Mouse (Mus musculus): Measurements from ENCODE around the gene Grk1. TPM values are rescaled to one million over a fixed set of nuclear protein-coding genes. Genes with fewer than 3 reads are reported as not detected.

The Grk1 gene
- total RNA-seq, 2 experiments from 2014 or later, result not detected

GRCm38 (mm10) chr8:13430866-13431265, 26.0 kb downstream of the Grk1 start:
- no peak for DNase-seq (ENCODE audit: extremely low spot score in 1 of 2, low spot score in 2 of 2)
- TF ChIP-seq CTCF (IDR thresholded peaks at IDR 0.05), result no peak
- Histone ChIP-seq H3K27ac (no peak overlapping the region), H3K4me3 (no peak overlapping the region)
- intact Hi-C loops (cut with DNase I), result loop anchor here (2.0 kb wide), 1 partner anchor 14 kb away; no protein-coding TSS in a partner anchor

DNA sequence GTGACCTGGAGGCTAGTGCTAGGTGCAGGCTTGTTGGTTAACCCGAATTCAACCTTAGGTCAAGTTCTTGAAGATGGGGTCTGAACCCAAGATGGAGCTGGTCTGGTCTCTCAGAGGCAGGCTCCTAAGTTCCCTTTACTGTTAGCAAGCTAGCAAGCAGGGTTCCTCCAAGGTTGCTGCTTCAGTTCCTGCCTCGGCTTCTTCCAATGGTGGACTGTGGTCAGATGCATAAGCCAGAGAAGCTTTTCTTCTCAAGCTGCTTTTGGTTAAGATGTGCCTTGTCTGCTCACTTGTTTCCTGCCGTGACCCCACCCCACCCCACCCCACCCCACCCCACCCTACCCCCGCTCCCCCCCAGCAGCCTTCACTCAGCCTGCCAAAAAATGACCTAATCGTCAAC, 28.2 kb downstream of the Grk1 start:
- Histone ChIP-seq H3K4me3 (no peak overlapping the region), H3K27ac (no peak overlapping the region)
- TF ChIP-seq CTCF (IDR thresholded peaks at IDR 0.05), result no peak
- DNase-seq (ENCODE audit: extremely low spot score in 1 of 2, low spot score in 2 of 2), result no peak
- intact Hi-C loops (cut with DNase I), result no loop called here

DNA sequence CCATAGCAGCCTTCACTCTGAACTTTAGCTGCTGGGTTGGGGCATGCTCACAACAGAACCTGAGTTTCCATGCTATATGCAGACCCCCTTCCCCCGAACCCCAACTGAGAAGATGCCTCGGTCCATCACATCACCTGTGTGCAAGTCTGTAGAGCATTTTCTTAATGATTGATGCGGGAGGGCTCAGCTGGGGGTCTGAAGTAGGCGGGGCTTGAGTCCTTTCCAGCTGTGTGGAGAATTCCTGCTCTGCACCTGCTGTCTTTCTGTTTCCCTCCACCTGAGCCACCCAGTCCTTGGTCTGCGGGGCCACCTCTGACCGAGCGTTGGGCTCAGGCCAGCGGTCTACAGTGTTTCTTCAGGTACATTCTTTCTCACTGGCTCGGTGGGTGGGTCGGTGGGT, 30.0 kb downstream of the Grk1 start, which contains the start of gene Tmem255b:
Tmem255b (plus strand) TSS at position 301 of the 400 bp plus-strand sequence.
- intact Hi-C loops (cut with DNase I), result no loop called here
- TF ChIP-seq CTCF (IDR thresholded peaks at IDR 0.05), result no peak
- DNase-seq (ENCODE audit: extremely low spot score in 1 of 2, low spot score in 2 of 2), result no peak
- Histone ChIP-seq H3K4me3 (0 out of 2 replicates have a peak within 1 kb of the TSS, but pooled peaks have one; percentile 7), H3K27ac (no peak within 1 kb of the TSS)

DNA sequence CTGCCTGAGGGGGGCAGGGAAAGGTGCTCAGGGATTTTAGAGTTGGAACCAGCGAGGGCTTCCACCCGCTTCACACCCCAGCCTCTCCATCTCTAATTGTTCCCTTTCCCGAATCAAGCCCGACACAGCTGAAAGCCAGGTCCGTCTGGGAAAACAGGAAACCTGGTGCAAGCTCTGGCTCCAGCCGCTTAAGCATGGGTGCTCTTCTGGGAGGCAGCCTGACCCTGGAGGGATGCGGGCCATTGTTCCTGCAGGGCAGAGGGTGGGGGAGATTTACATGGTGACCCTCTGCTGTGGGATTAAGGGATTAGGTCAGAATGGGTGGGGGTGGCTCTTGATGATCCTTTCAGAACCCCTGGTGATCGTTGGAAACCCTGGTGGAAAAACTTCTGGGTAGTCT, 31.2 kb downstream of the Grk1 start:
- no peak for DNase-seq (ENCODE audit: extremely low spot score in 1 of 2, low spot score in 2 of 2)
- intact Hi-C loops (cut with DNase I), result no loop called here
- Histone ChIP-seq H3K4me3 (no peak overlapping the region), H3K27ac (no peak overlapping the region)
- TF ChIP-seq CTCF (IDR thresholded peaks at IDR 0.05), result no peak

DNA sequence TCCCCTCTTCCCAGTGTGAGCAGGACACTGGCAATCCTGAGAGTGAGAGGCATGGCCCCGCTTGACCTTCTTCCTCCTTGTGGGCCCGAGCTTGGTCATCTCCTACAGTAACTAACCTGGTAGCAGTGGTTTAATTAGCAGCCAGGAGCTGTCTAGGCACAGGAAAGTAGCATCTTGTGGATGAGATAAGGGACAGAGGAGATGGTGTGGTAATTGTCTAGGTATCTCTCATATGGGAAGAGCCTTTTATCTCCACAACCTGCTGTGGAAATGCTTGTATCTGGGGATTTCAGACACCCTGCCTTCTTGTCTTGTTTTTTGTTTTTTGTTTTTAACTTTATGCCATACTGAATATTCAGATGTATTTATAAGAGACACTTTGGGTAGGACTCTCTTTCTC, 32.6 kb downstream of the Grk1 start:
- intact Hi-C loops (cut with DNase I), result no loop called here
- no peak for DNase-seq (ENCODE audit: extremely low spot score in 1 of 2, low spot score in 2 of 2)
- no peak overlapping the region for H3K4me3 ChIP-seq
- H3K27ac ChIP-seq, result no peak overlapping the region
- no peak for TF ChIP-seq CTCF (IDR thresholded peaks at IDR 0.05)

- DNase-seq (ENCODE audit: extremely low spot score in 1 of 2, low spot score in 2 of 2), result no peak
- TF ChIP-seq CTCF (IDR thresholded peaks at IDR 0.05), result no peak
- intact Hi-C loops (cut with DNase I), result no loop called here
- Histone ChIP-seq H3K4me3 (no peak overlapping the region), H3K27ac (no peak overlapping the region)
Measured at GRCm38 (mm10) chr8:13442152-13442551, 37.3 kb downstream of the Grk1 start.

DNA sequence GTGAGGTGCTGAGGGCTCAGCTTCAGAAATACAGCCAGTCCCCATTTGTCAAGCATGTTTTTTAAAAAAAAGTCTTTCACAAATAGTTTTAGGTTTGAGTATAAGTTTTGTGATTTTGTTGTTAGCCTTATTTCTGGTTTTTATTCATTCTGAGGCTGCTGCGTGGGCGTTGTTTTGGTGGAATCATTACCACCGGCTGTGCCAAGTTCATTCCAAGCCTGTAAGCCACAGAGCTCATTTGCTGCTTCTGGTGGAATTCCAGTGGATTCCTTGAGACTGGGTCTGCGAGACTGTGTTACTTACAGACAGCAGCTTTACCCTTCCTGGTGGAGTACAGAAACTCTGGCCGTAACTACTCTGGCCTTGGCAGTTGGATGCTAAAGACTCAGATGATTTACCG, 41.6 kb downstream of the Grk1 start:
- DNase-seq (ENCODE audit: extremely low spot score in 1 of 2, low spot score in 2 of 2), result no peak
- H3K27ac ChIP-seq, result no peak overlapping the region
- TF ChIP-seq CTCF (IDR thresholded peaks at IDR 0.05), result no peak
- intact Hi-C loops (cut with DNase I), result no loop called here
- no peak overlapping the region for H3K4me3 ChIP-seq

GRCm38 (mm10) chr8:13448145-13448544, 43.3 kb downstream of the Grk1 start:
- intact Hi-C loops (cut with DNase I), result no loop called here
- Histone ChIP-seq H3K4me3 (no peak overlapping the region), H3K27ac (no peak overlapping the region)
- DNase-seq (ENCODE audit: extremely low spot score in 1 of 2, low spot score in 2 of 2), result no peak
- no peak for TF ChIP-seq CTCF (IDR thresholded peaks at IDR 0.05)

GRCm38 (mm10) chr8:13451747-13452277, 46.9 kb downstream of the Grk1 start:
- no peak for DNase-seq (ENCODE audit: extremely low spot score in 1 of 2, low spot score in 2 of 2)
- no peak for TF ChIP-seq CTCF (IDR thresholded peaks at IDR 0.05)
- H3K27ac ChIP-seq, result no peak overlapping the region
- H3K4me3 ChIP-seq, result no peak overlapping the region
- intact Hi-C loops (cut with DNase I), result no loop called here

DNA sequence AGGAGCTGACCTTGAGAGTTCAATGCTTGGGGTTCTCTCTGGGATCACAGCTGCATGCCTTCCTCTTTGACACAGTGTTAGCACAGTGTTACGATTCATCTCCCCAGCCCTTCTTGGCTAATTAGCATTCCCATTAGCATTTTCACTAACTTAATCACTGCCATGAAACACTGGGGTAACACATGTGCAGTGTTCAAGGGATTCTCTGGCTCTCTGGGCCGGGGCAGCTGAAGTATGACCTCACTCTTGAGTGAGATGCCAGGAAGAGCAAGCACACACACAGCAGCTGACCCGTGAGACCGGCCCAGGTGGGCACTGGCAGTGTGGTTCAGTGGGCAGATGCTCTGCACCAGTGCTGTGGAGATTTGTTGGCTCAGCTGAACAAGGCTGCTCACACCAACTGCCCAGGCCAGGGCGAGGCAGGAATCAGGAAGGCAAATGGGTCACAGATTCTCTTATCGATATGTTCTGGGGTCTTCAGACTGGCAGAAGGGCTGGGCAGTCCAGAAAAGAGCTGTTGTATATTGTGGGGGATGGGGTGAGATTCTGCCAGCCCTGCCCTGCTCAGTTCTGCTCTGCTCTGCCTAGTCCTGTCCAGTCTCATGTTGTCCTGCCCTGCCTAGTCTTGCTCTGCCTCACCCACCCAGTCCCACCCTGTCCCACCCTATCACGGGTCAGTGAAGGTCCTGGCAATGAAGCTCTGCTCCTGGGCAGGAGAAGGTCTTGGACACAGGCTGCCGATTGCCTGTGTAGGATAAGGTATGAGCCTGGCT, 49.6 kb downstream of the Grk1 start:
- intact Hi-C loops (cut with DNase I), result loop anchor here (5.0 kb wide), 1 partner anchor 93 kb away; no protein-coding TSS in a partner anchor
- no peak overlapping the region for H3K27ac ChIP-seq
- DNase-seq (ENCODE audit: extremely low spot score in 1 of 2, low spot score in 2 of 2), result no peak
- H3K4me3 ChIP-seq, result no peak overlapping the region
- no peak for TF ChIP-seq CTCF (IDR thresholded peaks at IDR 0.05)

DNA sequence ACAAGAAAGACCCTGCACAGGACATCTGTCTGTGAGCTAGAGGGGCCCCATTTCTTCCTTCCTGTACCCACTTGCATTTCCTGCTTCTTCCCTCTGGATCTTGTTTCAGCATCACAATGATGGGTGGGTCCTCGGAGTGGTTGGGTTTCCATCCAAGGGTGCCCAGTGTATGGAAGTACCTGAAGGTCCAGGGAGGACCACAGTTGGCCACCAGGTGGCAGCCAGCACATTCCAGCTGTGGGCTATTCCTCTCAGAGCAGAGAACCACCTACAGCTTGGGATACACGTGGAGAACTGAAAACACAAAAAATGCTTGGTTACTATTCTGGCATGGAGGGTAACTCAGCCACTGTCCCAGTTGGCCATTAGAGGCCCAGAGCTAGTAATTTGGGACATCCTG, 50.4 kb downstream of the Grk1 start:
- no peak overlapping the region for H3K4me3 ChIP-seq
- peak; percentile 51 to 56 for DNase-seq (ENCODE audit: extremely low spot score in 1 of 2, low spot score in 2 of 2)
- TF ChIP-seq CTCF (IDR thresholded peaks at IDR 0.05), result peak; percentile 80
- intact Hi-C loops (cut with DNase I), result loop anchor here (5.0 kb wide), 1 partner anchor 92 kb away; no protein-coding TSS in a partner anchor
- no peak overlapping the region for H3K27ac ChIP-seq

DNA sequence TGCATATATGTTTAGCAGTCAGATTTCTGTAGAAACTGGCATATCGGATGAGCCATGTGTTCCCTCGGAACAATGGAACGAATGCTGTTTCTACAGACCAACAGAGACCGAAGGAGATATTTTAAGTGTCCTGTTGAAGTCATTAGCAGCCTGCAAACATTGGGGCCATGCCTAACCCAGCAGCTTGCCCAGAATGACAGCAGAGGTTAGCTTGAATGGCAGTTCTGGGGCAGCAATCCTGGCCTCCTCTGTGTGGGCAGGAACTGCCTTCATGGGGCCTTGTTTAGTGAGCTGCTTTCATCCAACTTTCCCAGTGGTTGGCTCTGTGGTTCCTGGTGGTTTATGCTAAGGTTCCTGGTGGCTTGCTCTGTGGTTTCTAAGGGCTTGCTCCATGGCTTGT, 54.5 kb downstream of the Grk1 start:
- TF ChIP-seq CTCF (IDR thresholded peaks at IDR 0.05), result no peak
- Histone ChIP-seq H3K27ac (no peak overlapping the region), H3K4me3 (no peak overlapping the region)
- no peak for DNase-seq (ENCODE audit: extremely low spot score in 1 of 2, low spot score in 2 of 2)
- intact Hi-C loops (cut with DNase I), result loop anchor here (5.0 kb wide), 1 partner anchor 88 kb away; no protein-coding TSS in a partner anchor
